Comparison of ENCODE assay signal across 8 mouse cellular contexts in genomic region chr8:91378846-91379499, GRCm38 (mm10).
DNase-seq lines count a peak whose midpoint lies in the region; ATAC-seq and TF ChIP-seq lines count a peak whose summit lies in the region.

No protein-coding gene starts in this region.

- H3K9me3 ChIP-seq in intestine, embryonic 16.5 days (ENCODE audit: control insufficient read depth, low read length), result no peaks in the 10 kb centered on the region

- H3K27me3 ChIP-seq in intestine, embryonic 16.5 days (replicated peaks; ENCODE audit: control insufficient read depth, insufficient read depth, low read length), result no peaks in the 10 kb centered on the region
- H3K27me3 ChIP-seq in small intestine, adult 2 months (ENCODE audit: control insufficient read depth, insufficient read depth, low read length), result no peaks in the 10 kb centered on the region

- H3K36me3 ChIP-seq in intestine, embryonic 16.5 days (ENCODE audit: control insufficient read depth, insufficient read depth, low read length), result no peaks in the 10 kb centered on the region
- H3K36me3 ChIP-seq in small intestine, adult 2 months (ENCODE audit: control insufficient read depth, insufficient read depth, low read length), result no peaks in the 10 kb centered on the region

- no peak overlapping the region for H3K4me2 ChIP-seq in intestine, embryonic 16.5 days (ENCODE audit: low read depth, low read length)

- TF ChIP-seq POLR2A in small intestine, adult 2 months (IDR thresholded peaks at IDR 0.05; ENCODE audit: low read depth, low read length), result no peak

- H3K4me3 ChIP-seq in gastrocnemius, adult 2 months, result no peak overlapping the region
- no peak overlapping the region for H3K4me3 ChIP-seq in intestine, embryonic 16.5 days (ENCODE audit: low read length)
- H3K4me3 ChIP-seq in small intestine, adult 2 months (ENCODE audit: low read depth, low read length), result no peak overlapping the region

- 48% methylated on average over 13 of the region's 13 CpGs for WGBS in intestine, embryonic 16.5 days
- 64% methylated on average over 13 of the region's 13 CpGs for WGBS in small intestine, adult 2 months

- no peak overlapping the region for H3K27ac ChIP-seq in gastrocnemius, adult 2 months
- no peak overlapping the region for H3K27ac ChIP-seq in intestine, embryonic 16.5 days (ENCODE audit: low read length)
- no peak overlapping the region for H3K27ac ChIP-seq in small intestine, adult 2 months (ENCODE audit: insufficient read depth, low read depth, low read length)

- no peak overlapping the region for H3K9ac ChIP-seq in intestine, embryonic 16.5 days (ENCODE audit: low read depth, low read length)

- peak; percentile 92 for TF ChIP-seq CTCF in gastrocnemius, adult 2 months (IDR thresholded peaks at IDR 0.05)
- peak; percentile 86; the same call in 1 of the 2 replicates for TF ChIP-seq CTCF in small intestine, adult 2 months (IDR thresholded peaks at IDR 0.05; ENCODE audit: extremely low read depth, insufficient read length, insufficient replicate concordance, low read depth, low read length)

- H3K4me1 ChIP-seq in intestine, embryonic 16.5 days (ENCODE audit: control insufficient read depth, insufficient read depth, low read length), result peaks cover 28% of the 10 kb centered on the region
- peaks cover 7% of the 10 kb centered on the region for H3K4me1 ChIP-seq in small intestine, adult 2 months (ENCODE audit: control insufficient read depth, insufficient read depth, insufficient read length, low read length)

- peak; percentile 59 for ATAC-seq in intestine, embryonic 16.5 days
- ATAC-seq in activated CD4-positive, CD25-positive, alpha-beta regulatory T cell, adult 4 months, result no peak

- peak; percentile 84 for DNase-seq in adipocyte (ENCODE audit: low spot score)
- DNase-seq in cerebellum, postnatal 36 days, result peak; percentile 82
- peak; percentile 88 for DNase-seq in gastrocnemius, adult 2 months
- peak; percentile 84 to 86 for DNase-seq in left cerebral cortex, postnatal 14 days (ENCODE audit: low spot score in 2 of 2)
- peak; percentile 79 for DNase-seq in mesoderm, embryonic 11.5 days (ENCODE audit: low read depth, low spot score)

- intact Hi-C loops in gastrocnemius, adult 2 months (cut with DNase I), result loop anchor here (5.0 kb wide), 3 partner anchors 173 to 1233 kb away; no protein-coding TSS in a partner anchor
- intact Hi-C loops in left cerebral cortex, postnatal 14 days (cut with DNase I), result loop anchor here (5.0 kb wide), 1 partner anchor 123 kb away; no protein-coding TSS in a partner anchor
